Mouse (Mus musculus) urinary bladder, adult 2 months (tissue): ENCODE measurements around the gene Slc3a2. TPM values are rescaled to one million over a fixed set of nuclear protein-coding genes. Genes with fewer than 3 reads are reported as not detected.
"Not testable (repeated sequence)": the region's sequence is repeated elsewhere in the genome, so short reads cannot be mapped to it uniquely, and the experiment has no call there.

Experiments used
- DNase-seq: peaks from one replicate; pipeline ENCODE4 v3.0.0; 2022; ENCODE audit warnings: low spot score
- polyA plus RNA-seq: library from polyadenylated mRNA; depleted of rRNA; stranded (reverse); fragments of >200 nt; gene quantifications from 2 replicates; pipeline ENCODE4 v1.2.3, GENCODE M21; 2012; rRNA removed

The Slc3a2 gene
- 103 and 115 TPM in 2 replicates for polyA plus RNA-seq

DNA sequence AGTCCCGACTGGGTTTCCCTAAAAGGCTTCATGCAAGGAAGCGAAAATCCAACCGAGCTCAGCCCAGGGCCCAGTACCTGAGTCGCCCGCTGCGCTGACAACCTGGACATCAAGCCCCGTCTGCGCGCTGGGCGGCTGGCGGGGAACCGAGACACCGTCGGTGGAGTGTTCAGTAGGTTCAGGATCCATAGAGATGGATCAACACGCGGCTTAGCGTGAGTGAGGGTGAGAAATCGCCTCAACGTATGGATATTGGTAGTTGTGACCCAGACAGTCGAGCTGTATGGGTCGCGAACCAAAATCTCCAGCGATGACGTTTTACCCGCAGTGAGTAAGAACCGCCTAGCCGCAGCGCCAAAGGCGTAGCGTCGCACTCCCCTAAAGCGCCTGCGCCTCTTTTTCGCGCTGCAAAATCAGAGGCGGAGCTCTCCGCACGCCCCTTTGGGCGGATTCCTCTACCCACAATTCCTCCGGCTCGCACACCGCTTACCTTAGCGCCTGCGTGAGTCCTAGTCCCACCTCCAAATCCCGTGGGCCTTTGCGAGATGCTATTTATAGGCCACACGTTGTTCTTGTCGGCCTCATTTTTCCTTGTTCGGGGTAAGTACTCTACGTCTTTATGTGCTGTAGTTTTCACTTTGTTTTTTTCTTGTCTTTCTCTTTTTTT, at the start of gene Slc3a2:
Gene Slc3a2 (minus strand): TSS at position 463 of the 667 bp plus-strand sequence.
- peak; percentile 80 for DNase-seq

- DNase-seq, result peak; percentile 65
Observed at GRCm38 (mm10) chr19:8770567-8771270, 47.5 kb upstream of the Slc3a2 start, which contains the start of gene Tmem223. Gene Tmem223 (plus strand): TSS chr19:8770996.

- DNase-seq, result no peak
Observed at GRCm38 (mm10) chr19:8765562-8765961, 42.4 kb upstream of the Slc3a2 start.

DNA sequence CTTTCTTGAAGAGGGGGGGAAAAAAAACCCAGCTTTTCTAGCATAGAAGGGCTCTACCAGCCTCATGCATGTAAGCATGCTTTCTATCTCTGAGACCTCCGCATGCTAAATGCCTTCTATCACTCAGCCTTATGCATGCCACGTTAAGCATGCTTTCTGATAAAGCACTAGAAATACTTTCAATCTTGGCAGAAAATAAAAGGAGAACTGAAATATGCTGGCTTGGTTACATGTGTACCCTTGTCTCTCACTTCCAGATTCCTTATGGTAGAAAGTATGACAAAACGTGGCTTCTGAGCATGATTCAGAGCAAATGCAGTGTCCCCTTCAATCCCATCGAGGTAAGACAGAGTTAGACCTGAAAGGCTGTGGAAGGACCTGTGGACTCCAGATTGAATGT, 40.1 kb upstream of the Slc3a2 start:
- no peak for DNase-seq

DNA sequence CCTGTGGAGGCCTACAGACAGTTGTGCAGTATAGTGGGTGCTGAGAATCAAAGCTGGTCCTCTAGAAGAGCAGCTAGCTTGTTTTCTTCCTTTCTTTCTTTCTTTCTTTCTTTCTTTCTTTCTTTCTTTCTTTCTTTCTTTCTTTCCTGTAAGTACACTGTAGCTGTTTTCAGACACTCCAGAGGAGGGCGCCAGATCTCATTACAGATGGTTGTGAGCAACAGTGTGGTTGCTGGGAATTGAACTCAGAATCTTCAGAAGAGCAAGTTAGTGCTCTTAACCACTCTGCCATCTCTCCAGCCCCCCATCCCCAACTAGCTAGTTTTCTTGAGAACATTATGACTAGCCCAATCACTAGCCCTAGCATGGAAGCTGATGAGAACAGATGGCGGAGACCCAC, 37.6 kb upstream of the Slc3a2 start:
- DNase-seq, result no peak

- no peak for DNase-seq
Observed at GRCm38 (mm10) chr19:8758899-8759298, 35.7 kb upstream of the Slc3a2 start.

DNA sequence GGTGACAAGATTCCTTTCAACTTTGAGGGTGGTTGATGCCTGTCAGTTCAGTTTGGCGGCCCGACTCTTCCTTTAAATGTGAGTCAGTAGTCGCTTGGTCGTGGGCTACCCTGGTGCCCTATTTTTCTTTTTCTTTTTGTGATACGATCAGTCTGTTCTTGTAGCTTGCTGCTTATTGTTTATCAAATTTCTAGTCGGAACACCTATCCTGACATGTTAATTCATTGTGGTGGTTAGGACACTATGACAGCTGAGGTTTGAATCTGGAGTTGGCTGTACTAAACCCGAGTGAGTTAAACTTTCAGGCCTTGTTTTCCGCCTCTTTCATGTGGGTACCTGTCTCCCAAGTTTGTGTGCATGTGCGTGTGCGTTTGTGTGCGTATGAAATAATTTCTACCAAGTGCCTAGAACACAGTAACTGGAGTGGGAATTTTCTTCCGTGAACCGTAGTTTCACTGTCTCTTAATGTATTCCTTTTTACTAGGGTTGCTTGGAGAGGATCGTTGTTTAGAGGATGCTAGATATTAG, 34.4 kb upstream of the Slc3a2 start:
- DNase-seq, result no peak

DNA sequence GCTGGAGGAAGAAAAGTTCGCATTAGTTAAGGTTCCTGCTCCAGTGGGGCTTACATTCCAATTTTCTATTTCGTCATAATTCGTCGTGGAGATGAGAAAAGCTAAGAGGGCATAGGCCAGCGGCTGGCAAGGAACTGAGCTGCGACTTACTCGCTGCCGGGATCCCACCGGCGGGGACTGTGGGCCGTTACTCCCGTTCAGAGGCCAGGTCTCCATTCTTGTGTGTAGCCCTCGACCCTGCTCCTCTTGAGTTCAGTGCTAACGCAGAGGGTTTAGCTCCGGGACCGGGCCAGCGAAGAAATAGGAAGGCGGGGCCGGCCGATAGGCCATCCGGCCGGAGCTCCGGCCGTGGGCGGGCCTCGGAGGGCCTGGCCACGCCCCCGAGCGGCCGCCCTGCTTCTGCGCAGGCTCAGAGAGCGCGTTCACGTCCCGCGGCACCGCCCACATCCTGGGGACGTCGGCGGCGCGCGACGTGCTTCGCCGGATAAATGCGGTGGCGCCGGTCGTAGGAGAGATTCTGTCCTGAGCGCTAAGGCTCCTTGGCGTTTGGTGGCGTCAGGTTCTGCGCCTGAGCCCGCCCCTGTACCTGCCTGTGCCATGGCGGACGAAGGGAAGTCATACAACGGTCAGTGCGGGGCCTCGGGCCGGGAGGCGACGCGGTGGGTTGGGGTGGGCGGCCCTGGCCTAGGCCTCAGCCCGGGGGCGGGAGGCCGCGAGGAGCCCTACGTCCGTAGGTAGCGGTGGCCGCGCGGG, 33.6 kb upstream of the Slc3a2 start, which contains the start of gene Nxf1:
Gene Nxf1 (plus strand): TSS at position 439 of the 753 bp plus-strand sequence.
- DNase-seq, result peak; percentile 91

DNA sequence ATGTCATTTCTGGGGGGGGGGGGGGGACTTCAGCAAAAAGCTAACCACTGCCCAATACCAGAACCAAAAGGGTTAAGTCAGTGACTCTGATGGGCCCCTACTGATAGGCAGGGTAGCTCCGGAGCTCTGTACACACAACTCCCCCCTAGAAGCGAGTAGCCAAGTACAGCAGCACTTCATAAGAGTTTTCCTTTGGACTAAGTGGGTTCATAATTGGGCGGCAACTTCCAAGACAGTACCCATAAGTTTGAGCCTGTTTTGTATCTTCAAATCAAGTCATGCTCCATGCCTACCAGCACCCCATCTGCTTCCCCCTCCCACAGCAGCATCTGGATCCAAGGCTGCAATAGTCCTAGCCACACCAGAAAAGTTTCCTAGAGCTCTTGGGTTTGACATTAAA, 32.5 kb upstream of the Slc3a2 start:
- no peak for DNase-seq

GRCm38 (mm10) chr19:8747368-8747767, 24.2 kb upstream of the Slc3a2 start:
- DNase-seq, result no peak

- DNase-seq, result no peak
Observed at GRCm38 (mm10) chr19:8745382-8745781, 22.2 kb upstream of the Slc3a2 start.

DNA sequence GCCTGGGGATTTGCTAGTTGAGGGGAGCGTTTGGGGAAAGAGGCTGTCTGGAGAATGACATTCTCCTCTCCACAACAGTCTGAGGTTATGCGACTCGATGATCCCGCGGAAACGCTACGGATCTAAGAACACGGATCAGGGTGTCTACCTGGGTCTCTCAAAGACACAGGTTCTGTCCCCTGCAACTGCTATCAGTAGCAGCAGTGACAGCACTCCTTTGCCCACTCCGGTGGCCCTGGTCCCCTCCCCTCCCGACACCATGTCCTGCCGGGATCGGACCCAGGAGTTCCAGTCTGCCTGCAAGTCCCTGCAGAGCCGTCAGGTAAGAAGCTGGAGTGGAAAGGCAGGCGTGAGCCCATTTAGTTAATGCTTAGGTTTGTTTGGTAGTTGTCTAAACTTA, 19.0 kb upstream of the Slc3a2 start:
- DNase-seq, result no peak

GRCm38 (mm10) chr19:8741243-8741869, 18.2 kb upstream of the Slc3a2 start, which contains the start of gene Stx5a:
Gene Stx5a (plus strand): TSS chr19:8741413.
- DNase-seq, result peak; percentile 89

- DNase-seq, result no peak
Observed at GRCm38 (mm10) chr19:8740603-8741002, 17.4 kb upstream of the Slc3a2 start, which contains the start of gene 1700092M07Rik. Gene 1700092M07Rik (plus strand): TSS chr19:8740718.

DNA sequence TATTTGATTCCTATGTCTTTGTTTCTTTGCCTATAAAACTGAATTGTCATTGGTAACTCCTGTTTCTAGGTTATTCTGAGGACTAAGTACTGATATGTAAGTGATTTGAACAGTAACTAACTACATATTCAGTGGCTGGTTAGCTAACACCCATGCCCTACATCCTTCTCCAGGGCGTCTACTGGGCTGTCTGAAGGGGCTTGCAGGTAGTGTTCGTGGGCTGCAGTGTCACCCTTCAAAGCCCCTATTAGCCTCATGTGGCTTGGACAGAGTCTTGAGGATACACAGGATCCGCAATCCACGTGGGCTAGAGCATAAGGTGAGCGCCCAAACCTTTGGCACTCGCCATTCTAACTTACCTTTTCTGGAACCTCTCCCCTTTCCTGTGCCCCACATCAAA, 16.5 kb upstream of the Slc3a2 start:
- DNase-seq, result no peak

- DNase-seq, result no peak
Observed at GRCm38 (mm10) chr19:8738911-8739310, 15.7 kb upstream of the Slc3a2 start.

DNA sequence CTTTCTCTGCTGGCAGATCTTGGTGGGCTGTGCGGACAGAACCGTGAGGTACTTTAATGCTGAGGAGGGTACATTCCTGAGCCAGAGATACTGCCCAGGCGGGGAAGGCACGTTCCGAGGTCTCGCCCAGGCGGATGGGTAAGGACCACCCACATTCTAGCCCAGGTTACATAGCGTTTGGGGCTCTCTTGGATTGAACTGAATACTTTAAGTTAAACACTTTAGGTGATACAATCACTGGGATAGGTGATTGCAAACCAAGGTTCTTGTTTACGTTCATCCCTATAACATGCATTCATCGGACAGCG, 12.9 kb upstream of the Slc3a2 start:
- DNase-seq, result no peak

- DNase-seq, result peak; percentile 87
Observed at GRCm38 (mm10) chr19:8735389-8736159, 12.4 kb upstream of the Slc3a2 start, which contains the start of gene Wdr74. Gene Wdr74 (plus strand): TSS chr19:8735827.

DNA sequence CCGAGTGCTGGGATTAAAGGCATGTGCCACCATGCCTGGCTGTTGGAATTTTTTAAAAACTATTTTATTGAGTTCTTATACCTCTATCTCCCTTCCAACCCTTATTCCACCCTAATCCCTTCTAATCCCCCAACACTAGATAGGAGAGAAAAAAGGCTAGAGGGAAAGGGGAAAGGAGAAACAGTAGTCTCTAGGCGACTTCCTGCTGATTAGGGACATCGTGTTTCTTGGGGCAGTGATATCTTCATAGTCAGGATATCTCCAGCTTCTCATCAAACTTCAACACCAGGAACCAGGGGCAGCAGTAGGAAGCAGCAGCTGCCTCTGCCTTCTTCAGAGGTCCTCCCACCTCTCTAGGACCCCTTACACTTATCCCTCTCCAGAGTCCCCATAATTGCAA, 11.2 kb upstream of the Slc3a2 start:
- no peak for DNase-seq

GRCm38 (mm10) chr19:8728335-8729099, 5.3 kb upstream of the Slc3a2 start:
- not testable (repeated sequence) for DNase-seq
